Mouse (Mus musculus): Measurements from ENCODE around the gene Gtpbp4. TPM values are rescaled to one million over a fixed set of nuclear protein-coding genes. Genes with fewer than 3 reads are reported as not detected.
"Not testable (repeated sequence)": the region's sequence is repeated elsewhere in the genome, so short reads cannot be mapped to it uniquely, and the experiment has no call there.

Gene Gtpbp4
- total RNA-seq (2021): 10 to 100 TPM; 42.4 to 45.9 TPM
- long read RNA-seq, full-length matches to known transcripts: 29 of 35 reads
- long read RNA-seq, partial matches to known transcripts: 1 of 35 reads
- long read RNA-seq, other reads (novel, unspliced or antisense): 5 of 35 reads

DNA sequence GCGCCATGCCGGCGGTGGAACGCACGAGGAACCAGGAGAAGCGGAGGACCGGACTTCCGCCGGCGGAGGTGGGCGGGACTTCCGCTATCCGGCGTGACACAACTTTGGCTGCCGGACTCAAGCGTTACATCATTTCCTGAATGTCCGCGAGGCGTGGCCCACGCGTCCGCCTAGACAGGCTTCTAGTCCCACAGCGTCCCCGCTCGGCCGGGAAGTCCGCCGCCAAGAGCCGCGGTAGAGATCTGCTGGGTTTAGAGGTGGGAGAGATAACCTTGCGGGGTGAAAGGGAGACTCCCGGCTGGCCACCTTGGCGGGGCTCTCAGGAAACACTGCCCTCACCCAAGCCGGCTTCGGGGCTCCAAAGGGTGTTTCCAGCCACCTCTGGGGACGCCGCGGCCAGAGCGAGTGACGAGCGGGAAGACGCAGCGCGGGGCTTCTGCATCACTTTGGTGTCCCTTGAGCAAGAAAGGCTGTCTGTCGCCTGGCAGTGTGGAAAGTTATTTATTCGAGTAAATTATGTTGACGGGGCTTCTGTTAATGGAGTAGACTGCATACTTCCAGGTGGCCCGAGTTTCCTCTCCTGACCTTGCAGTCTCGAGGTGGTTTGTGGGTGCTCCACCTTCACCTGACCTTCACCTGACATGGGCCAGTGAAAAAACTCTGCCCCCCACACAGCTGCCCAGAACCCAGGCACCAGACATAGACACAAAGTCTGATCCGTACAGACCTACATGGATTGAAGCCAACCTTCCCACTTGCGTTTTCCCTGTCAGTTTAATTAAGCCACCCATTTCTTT is at the start of gene Gtpbp4:
Gtpbp4 (minus strand) TSS at position 94 of the 797 bp plus-strand sequence.
- peak; percentile 96 to 98 for DNase-seq (ENCODE audit: low spot score in 2 of 2)

DNA sequence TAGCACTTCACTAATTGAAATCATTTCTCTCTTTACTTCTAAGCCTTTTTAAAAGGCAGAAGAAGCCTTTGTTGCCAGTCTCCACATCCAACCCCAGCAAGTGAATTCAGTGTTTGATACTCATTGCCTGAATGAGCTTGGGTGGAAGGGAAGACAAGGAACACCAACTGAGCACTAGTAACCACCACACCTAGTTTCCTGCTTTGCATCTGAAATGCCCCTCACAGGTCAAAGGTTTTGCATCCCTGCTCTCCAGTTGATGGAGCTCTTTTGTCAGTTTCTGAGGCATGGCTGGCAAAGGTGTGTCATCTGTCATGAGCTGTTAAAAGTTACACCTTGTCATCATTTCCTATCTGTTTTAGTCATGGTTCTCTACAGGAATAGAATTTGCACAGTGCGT is 48.8 kb upstream of the Gtpbp4 start:
- no peak for DNase-seq (ENCODE audit: low spot score in 2 of 2)

DNA sequence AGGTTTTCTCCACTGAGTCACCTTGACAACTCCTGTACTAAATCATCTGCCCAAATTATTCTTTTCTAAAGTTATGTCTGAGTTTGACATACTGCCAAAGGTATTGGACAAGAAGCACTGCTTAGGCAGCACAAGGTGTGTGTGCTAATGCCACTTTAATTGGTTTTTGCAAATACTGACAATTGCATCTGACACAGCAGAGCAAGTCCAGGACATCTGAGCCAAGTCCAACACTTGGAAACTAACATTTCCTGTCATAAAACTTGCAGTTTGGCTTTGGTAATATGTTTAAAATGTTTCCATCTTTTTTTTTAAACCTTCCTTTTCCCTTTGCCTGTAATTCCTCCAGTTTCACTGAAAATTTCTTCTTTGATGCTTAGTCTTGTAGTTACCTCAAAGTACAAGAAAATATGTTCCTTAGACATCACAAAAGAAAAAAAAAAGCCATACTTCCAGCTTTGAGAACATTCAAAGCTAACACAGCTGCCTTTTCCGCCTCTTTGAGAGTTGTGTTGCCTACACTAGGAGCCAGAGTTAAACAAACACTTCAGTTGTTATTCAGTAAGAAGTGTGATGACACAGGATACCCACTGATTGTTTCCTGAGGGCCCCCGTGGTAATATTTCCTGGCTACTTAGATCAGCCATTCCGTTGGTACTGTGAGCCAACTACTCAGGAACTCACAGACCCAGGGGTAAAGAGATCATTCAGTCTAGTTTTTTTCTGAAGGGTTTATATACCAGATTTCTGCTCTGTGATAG is 47.6 kb upstream of the Gtpbp4 start:
- DNase-seq (ENCODE audit: low spot score in 2 of 2): no peak

DNA sequence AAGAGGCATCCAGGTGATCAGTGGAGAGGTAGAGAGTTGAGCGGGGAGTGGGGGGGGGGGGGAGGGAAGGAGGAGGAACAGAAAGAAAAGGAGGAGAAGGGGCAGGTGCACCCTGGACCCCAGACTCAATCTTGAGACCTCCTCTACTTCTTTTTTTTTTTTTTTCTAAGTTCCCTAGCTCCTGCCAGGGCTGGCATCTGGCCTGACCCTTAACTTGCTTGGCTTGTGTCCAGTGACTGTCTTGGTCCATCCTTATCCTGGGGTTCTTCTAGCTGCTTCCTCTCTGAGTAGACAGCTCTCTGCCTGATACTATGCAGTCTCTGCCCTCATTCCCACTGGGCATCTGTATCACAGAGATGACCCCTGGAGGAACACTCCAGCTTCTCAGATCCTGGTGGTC is 44.7 kb upstream of the Gtpbp4 start:
- no peak for DNase-seq (ENCODE audit: low spot score in 2 of 2)

DNA sequence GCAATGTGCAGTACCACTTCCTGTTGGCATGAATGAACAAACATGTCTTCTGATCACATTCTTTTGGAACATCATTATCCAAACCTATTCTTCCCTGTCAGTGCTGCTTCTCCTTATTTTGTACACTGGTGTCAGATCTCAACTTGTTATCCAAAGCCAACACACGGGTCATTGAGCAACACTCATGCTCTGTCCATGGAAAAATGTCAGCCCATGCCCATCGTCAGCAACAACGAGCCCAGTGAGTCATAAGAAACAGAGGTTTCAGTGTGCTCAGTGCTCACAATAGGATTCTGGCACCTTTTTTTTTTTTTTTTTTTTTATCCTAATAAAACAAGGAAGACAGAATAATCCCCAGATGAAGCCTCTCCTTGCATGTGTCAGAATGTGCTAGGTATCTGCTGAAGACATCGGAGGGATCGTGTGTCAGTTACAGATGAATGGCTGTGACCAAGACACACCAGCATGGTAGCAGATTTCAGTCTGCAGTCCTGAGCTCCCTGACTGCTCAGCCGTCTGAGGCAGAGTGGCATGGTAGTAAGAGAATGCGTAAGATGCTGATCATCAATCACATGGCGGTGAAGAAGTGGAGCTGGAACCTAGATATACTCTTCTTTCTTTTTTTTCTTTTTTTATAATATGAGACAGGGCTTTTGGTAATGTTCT is 36.2 kb upstream of the Gtpbp4 start:
- DNase-seq (ENCODE audit: low spot score in 2 of 2): no peak

DNA sequence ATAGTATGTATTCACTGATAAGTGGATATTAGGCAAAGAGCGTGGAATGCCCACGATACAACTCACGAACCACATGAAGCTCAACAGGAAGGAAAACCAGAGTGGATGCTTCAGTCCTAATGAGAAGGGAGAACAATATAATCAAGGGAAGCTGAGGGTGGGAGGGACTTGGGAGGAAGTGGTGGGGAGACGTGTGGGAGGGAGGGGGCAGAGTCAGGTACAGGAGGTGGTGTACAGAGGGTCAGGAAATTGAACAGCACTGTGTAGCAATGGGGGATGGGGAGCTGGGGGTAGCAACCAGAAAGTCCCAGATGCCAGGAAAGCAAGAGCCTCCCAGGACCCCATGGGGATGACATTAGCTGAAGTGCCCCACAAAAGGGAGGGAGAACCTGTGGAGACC is 34.5 kb upstream of the Gtpbp4 start:
- no peak for DNase-seq (ENCODE audit: low spot score in 2 of 2)

DNA sequence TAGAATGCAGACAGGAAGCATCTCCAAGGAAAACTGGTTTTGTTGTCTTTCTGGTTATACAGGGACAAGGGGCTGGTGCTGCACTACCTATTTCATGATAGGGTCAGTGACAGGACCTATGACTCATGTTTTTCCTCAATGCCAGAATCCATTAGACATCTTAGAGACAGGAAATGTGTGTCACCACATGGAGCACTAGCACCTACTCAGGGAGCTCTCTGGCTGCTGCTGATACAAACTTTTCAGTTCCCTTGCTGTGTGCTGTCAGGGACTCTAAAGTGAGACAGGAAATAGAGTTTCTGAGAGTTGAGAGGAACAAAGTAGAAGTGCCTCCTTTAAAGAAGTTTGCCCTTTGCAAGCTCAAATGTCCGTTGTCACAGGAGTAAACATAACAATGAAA is 31.4 kb upstream of the Gtpbp4 start:
- no peak for DNase-seq (ENCODE audit: low spot score in 2 of 2)

DNA sequence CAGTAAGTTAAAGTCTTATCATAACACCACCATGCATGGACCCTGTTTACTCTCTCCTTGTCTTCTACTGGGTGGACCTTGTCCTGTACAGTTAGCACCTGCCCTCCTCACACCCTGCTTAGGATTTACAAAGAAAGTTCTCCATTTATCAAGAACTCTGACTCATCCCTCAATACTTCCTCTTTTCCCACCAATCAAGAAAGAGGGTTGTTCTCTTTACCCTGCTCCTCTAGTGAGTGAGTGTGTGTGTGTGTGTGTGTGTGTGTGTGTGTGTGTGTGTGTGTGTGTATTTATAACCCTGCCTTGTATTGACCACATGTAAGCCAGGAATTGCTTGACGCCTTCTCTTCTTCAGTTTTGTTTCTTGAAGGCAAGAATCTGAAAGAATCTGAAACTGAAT is 26.7 kb upstream of the Gtpbp4 start:
- no peak for DNase-seq (ENCODE audit: low spot score in 2 of 2)

DNA sequence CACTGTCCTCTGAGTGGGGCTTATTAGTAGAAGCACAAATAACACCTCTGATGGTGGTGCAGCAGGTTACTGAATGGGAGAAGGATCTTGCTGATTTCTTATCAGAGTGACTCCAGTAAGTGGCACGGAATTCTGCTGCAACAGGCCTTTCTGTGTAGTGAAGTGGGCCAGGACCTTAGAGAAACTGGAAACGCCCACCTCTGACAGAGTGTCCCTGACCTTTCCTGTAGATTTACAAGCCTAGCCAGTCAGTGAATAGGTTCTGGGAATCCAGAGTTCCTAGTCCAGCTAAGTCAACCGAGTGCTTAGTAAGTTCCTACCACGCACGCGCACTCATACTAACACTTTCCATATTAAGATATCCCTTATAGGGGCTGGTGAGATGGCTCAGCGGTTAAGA is 25.7 kb upstream of the Gtpbp4 start:
- DNase-seq (ENCODE audit: low spot score in 2 of 2): no peak

DNA sequence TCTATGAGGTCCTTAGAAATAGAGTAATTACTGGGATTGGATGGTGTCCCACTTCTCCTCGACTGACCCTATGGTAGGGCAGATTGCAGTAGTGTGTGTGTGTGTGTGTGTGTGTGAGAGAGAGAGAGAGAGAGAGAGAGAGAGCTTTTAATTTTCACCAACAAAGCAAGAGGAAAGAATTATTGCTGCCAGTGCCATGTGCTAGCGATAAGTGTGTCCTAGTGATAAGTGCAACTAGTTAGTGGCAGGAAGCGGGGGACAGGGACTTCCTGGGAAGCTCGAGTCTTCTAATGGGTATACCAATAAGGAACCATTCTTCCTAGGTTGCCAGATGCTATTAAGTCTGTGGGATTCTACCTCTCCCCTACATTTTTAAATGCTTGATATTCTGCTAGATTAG is 23.8 kb upstream of the Gtpbp4 start:
- no peak for DNase-seq (ENCODE audit: low spot score in 2 of 2)

DNA sequence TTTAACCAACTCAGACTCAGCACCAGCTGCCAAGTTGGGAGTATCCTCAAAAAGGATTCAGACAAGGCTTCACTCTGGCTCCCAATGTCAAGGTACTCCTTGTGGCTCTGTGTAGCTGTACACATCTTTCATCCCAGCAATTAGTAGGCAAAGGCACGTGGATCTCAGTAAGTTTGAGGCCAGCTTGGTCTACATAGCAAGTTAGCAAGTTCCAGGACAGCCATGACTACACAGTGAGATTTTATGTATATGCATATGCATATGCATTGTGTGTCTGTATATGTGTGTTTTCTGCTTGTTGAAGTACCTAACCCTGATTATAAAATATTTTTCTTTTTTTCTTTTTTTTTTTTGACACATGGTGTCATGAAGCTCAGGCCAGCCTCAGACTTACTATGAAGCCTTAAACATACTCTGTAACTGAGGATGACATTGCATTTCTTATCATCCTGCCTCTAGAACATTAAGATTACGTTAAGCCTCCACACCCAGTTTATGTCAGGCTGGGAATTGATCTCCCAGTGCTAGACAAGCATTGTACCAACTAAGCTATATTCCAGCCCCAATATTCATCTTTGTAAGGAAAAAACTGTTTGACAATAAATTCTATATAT is 23.2 kb upstream of the Gtpbp4 start:
- no peak for DNase-seq (ENCODE audit: low spot score in 2 of 2)

DNA sequence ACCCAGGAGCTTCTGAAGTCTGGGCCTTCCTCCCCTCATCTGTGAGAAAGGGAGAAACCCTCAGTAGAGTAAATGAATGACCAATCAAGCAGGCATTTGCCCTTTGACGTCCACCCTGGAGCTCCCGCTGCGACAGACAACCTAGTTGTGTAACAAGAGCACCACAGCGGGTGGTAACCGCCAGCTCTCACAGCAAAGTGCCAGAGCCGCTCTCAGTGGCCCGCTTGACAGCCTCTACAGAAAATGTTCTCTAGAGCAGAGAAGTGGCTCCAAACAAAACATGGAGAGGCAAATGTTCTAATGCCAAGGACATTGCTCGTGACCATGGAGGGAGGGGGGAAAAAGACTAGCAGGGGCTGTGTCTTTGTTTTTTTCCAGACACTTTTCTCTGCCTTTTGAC is 21.3 kb upstream of the Gtpbp4 start:
- DNase-seq (ENCODE audit: low spot score in 2 of 2): peak in 1 of 2 experiments; percentile 5

DNA sequence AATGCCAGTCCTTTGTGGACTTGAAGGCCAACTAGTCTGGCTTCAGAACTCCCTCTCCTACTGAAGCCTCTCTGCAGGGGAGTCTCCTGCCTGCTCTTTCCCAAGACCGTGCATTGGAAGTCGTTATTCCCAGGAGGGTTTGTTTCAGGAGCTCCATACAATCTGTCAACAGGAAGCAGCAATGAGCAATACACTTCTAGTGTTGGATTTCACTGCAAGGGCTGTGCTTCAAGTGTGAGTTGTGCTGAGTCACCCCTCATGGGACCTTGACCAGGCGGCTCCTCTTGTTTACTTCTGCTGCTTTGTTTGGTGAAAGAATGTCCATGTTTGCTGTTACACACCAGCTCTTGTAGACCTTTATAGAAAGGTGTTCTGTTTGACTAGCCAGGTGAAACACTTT is 18.5 kb upstream of the Gtpbp4 start:
- DNase-seq (ENCODE audit: low spot score in 2 of 2): no peak

DNA sequence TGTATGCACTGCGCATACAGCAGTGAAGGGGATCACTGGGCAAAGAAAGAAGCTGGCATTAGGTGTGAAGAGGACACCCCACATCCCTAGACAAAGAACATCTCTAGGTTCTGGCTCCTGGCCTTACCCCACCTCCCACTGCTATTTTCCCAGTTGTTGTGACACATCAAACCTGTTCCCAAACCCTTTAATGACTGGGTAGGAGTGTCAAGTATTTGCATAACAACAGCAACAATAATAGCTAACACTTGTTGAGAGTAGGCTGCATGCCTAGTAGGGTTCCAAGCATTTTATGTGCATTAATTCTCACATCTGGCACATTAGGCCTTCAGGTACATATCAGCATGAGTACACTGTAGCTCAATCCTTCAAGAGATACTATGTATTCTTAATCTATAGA is 17.6 kb upstream of the Gtpbp4 start:
- no peak for DNase-seq (ENCODE audit: low spot score in 2 of 2)

DNA sequence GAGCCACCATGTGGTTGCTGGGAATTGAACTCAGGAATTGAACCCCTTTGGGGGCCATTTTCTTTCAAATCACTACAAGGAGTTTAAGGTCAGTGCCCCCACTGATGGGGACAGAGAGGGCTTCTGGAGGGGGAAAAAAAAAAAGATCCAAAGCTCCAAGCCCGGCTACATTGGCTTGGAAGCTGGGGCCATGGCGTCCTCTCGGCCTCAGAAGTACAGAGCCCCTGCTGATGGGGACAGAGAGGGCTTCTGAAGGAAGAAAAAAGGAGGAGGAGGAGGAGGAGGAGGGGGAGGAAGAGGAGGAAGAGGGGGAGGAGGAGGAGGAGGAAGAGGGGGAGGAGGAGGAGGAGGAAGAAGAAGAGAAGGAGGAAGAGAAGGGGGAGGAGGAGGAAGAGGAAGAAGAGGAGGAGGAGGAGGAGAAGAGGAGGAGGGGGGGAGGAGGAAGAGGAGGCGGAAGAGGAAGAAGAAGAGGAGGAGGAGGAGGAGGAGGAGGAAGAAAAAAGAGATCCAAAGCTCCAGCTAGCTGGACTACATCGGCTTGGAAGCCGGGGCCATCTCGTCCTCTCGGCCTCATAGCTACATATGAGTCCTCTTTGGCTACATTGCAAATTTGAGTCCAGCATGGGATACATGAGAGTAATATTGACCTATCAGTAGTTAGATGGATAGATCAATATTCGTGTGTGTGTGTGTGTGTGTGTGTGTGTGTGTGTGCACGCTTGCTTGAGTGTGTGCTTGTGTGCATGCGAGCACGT is 15.9 kb upstream of the Gtpbp4 start:
- peak in 1 of 2 experiments; percentile 42 for DNase-seq (ENCODE audit: low spot score in 2 of 2)

DNA sequence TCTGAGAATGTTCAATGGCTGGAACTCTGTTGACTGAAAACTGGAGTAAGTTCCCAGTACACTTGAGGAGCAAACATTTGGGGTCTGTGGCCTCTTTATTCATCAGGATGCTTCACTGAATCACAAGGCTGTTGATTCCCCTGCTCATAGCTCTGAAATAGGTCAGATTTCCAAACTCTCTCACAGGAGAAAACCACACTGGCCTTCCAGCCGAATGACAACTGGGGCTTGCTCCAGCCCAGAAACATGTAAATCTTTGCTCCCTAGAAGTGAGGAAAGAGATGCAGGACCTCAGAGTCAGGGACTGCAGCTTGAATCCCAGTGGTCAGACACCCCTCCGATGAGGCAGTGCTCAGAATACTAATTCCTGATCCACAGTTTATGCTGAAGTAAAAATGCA is 7.4 kb upstream of the Gtpbp4 start:
- DNase-seq (ENCODE audit: low spot score in 2 of 2): no peak

DNA sequence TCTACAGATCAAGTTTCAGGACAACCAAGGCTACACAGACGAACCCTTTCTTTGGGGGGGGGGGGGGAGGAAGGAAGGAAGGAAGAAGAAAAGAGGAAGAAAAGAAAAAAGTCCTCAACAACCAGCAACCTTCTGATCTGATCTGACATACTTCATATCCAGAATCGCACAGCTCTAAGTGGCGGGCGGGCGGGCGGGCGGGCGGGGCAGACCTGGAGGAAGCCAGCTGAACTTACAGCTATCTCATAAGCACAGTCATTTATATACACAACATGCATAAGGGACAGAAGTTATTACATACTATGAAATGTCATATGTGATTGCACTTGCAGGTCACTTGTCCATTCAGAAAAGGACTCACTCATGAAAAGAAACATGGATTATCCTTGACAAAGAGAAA is 3.6 kb upstream of the Gtpbp4 start:
- DNase-seq (ENCODE audit: low spot score in 2 of 2): no peak

DNA sequence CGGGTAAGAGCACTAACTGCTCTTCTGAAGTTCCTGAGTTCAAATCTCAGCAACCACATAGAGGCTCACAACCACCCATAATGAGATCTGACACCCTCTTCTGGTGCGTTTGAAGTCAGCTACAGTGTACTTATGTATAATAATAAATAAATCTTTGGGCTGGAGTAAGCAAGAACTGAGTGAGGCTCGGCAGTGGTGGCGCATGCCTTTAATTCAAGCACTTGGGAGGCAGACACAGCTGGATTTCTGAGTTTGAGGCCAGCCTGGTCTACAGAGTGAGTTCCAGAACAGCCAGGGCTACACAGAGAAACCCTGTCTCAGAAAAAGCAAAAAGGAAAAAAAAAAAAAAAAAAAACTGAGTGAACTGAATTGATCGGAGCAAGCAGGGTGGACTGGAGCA is 1.3 kb upstream of the Gtpbp4 start:
- not testable (repeated sequence) for DNase-seq (ENCODE audit: low spot score in 2 of 2)

DNA sequence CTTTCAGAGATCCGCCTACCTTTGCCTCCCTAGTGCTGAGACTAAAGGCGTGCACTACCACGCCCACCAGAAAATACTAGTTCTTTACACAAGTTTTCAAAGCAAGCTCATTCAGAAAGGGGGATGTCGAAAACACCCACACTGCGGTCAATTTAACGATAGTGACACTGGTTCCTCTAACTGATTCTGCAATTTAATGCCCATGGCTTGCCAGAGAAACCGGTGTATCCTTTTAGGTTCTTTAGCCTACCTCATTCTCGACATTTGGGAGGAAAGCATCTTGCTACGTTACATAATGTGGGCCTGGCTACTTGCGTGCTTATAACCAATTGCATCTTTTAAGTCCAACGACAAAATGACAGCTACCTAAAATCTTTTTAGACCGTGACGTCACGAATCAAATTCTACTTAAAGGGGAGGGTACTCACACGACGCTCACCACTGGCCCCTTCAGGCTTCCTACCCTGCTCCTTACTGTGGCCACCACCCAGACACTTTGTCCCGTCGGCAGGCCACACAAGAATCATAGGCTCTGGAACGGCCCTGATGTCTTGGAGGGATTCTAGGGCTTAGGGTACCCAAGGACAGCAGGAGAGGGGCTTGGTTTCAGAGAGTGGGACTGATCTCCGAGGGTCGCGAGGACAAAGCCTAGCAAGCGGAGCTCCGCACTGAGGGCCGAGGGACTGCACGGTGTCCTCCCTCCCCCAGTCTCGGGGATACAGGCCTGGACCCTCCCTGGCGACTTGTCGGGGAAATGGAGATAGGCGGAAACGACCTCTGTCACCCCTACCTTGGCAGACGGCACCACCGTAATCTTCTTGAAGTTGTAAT is 509 bp downstream of the Gtpbp4 start:
- peak in 1 of 2 experiments; percentile 16 for DNase-seq (ENCODE audit: low spot score in 2 of 2)

DNA sequence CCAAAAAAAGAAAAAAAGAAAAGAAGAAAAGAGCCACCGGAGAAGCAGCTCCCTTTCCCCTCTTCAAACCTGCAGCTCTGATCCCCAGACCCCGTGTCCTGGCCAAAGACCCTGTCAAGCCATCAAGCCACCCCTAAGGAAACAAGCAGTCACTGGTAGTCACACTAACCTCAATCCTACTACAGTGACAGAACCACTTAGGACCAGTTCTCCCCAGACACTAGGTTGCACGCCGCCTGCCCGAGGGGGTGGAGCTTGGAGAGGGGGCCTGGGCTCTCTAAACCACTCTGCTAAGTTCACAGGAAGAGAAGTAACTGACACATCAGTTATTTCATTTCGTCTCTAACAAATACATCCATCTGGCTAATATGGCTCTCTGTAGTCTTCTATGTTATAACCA is 3.7 kb downstream of the Gtpbp4 start:
- DNase-seq (ENCODE audit: low spot score in 2 of 2): no peak

Measured in layer of hippocampus, adult 18-20 months (tissue).